Mouse (Mus musculus) liver, embryonic 16.5 days (tissue): ENCODE data around the gene Lemd2. TPM values are rescaled to one million over a fixed set of nuclear protein-coding genes. Genes with fewer than 3 reads are reported as not detected.
A peak's percentile ranks its signal among the peaks of the same experiment; 100 is the strongest.

Source experiments
- ATAC-seq: fragments of 200-750 bp; cut with Nextera tagmentation; 2 replicates; pipeline ENCODE4 v1.8.0; 2017; ENCODE audit warnings: low read depth, mild to moderate bottlenecking, moderate number of reproducible peaks, moderate library complexity
- H3K27ac ChIP-seq: fragments of 300-500 bp; sonication (generic); 2 replicates; pipeline ENCODE4 v1.5.1; 2014; ENCODE audit warnings: mild to moderate bottlenecking, low read length
- H3K27me3 ChIP-seq: fragments of 300-500 bp; sonication (generic); 2 replicates; pipeline ENCODE4 v1.6.1; 2014; ENCODE audit warnings: low read depth, low read length, mixed read lengths; ENCODE audit not compliant: control insufficient read depth, insufficient read depth
- H3K36me3 ChIP-seq: fragments of 300-500 bp; sonication (generic); 2 replicates; pipeline ENCODE4 v1.6.1; 2014; ENCODE audit warnings: mild to moderate bottlenecking; ENCODE audit not compliant: control insufficient read depth, insufficient read depth
- H3K4me1 ChIP-seq: fragments of 300-500 bp; sonication (generic); 2 replicates; pipeline ENCODE4 v1.6.1; 2014; ENCODE audit warnings: low read depth, low read length, mixed read lengths; ENCODE audit not compliant: control insufficient read depth
- H3K4me2 ChIP-seq: fragments of 300-500 bp; sonication (generic); 2 replicates; pipeline ENCODE4 v1.6.1; 2014; ENCODE audit warnings: low read depth, low read length, mixed read lengths
- H3K4me3 ChIP-seq: fragments of 300-500 bp; sonication (generic); 2 replicates; pipeline ENCODE4 v1.5.1; 2014; ENCODE audit warnings: low read depth, mild to moderate bottlenecking, low read length
- H3K9ac ChIP-seq: fragments of 300-500 bp; sonication (generic); 2 replicates; pipeline ENCODE4 v1.6.1; 2014; ENCODE audit warnings: low read depth, low read length
- H3K9me3 ChIP-seq: fragments of 300-500 bp; sonication (generic); replicated peaks from 2 replicates; pipeline ENCODE4 v1.6.1; 2016; ENCODE audit warnings: low read length; ENCODE audit not compliant: control insufficient read depth
- WGBS: fragments of 180-500 bp; shearing (Covaris S2); extraction: QIAGEN DNeasy Blood & Tissue Kit; methylation state at CpG from one replicate; pipeline ENCODE4 v1.1.7; 2014; ENCODE audit not compliant: insufficient replicate concordance; 5-methylcytosine and 5-hydroxymethylcytosine counted together
- polyA plus RNA-seq: library from polyadenylated mRNA; unstranded; fragments of >200 nt; fragmentation: Nextera tagmentation; extraction: Ambion mirVana; gene quantifications from 2 replicates; pipeline ENCODE4 v1.2.1, GENCODE M21; 2015

Lemd2 gene
- polyA plus RNA-seq, 1 experiment from 2014 or later: 2.2 TPM

- Histone ChIP-seq H3K9ac (no peak overlapping the region), H3K4me3 (no peak overlapping the region), H3K27ac (no peak overlapping the region), H3K27me3 (no peaks in the 10 kb centered on the region), H3K4me1 (peaks cover 13% of the 10 kb centered on the region), H3K36me3 (no peaks in the 10 kb centered on the region), H3K9me3 (no peaks in the 10 kb centered on the region), H3K4me2 (no peak overlapping the region)
- peak; percentile 73 for ATAC-seq
- WGBS: 55% methylated on average over 12 of the region's 12 CpGs
Measured at GRCm38 (mm10) chr17:27183667-27184292, 20.5 kb downstream of the Lemd2 start.

- 78% methylated on average over 5 of the region's 5 CpGs for WGBS
- peaks cover 13% of the 10 kb centered on the region for H3K4me1 ChIP-seq
- no peak for ATAC-seq
- H3K27ac ChIP-seq: no peak overlapping the region
- H3K4me3 ChIP-seq: no peak overlapping the region
- H3K9me3 ChIP-seq: no peaks in the 10 kb centered on the region
- no peak overlapping the region for H3K4me2 ChIP-seq
- no peaks in the 10 kb centered on the region for H3K27me3 ChIP-seq
- H3K9ac ChIP-seq: no peak overlapping the region
- H3K36me3 ChIP-seq: no peaks in the 10 kb centered on the region
Measured at GRCm38 (mm10) chr17:27182401-27182800, 21.9 kb downstream of the Lemd2 start.

- Histone ChIP-seq H3K36me3 (no peaks in the 10 kb centered on the region), H3K4me3 (no peak overlapping the region), H3K4me2 (no peak overlapping the region), H3K4me1 (peaks cover 13% of the 10 kb centered on the region), H3K27me3 (no peaks in the 10 kb centered on the region), H3K9ac (no peak overlapping the region), H3K27ac (no peak overlapping the region), H3K9me3 (no peaks in the 10 kb centered on the region)
- no peak for ATAC-seq
- 38% methylated on average over 3 of the region's 3 CpGs for WGBS
Measured at GRCm38 (mm10) chr17:27181666-27182065, 22.6 kb downstream of the Lemd2 start.

GRCm38 (mm10) chr17:27179681-27180280, 24.5 kb downstream of the Lemd2 start:
- no peak overlapping the region for H3K4me2 ChIP-seq
- no peaks in the 10 kb centered on the region for H3K27me3 ChIP-seq
- H3K9ac ChIP-seq: no peak overlapping the region
- WGBS: 51% methylated on average over 12 of the region's 12 CpGs
- no peak overlapping the region for H3K27ac ChIP-seq
- peaks cover 13% of the 10 kb centered on the region for H3K4me1 ChIP-seq
- no peaks in the 10 kb centered on the region for H3K9me3 ChIP-seq
- no peak overlapping the region for H3K4me3 ChIP-seq
- no peaks in the 10 kb centered on the region for H3K36me3 ChIP-seq
- ATAC-seq: no peak

- H3K9ac ChIP-seq: no peak overlapping the region
- ATAC-seq: 0 out of 2 replicates have a peak, but pooled peaks have one; percentile 37
- H3K27me3 ChIP-seq: no peaks in the 10 kb centered on the region
- H3K4me2 ChIP-seq: no peak overlapping the region
- H3K36me3 ChIP-seq: no peaks in the 10 kb centered on the region
- H3K9me3 ChIP-seq: no peaks in the 10 kb centered on the region
- WGBS: 73% methylated on average over 17 of the region's 17 CpGs
- no peak overlapping the region for H3K4me3 ChIP-seq
- H3K4me1 ChIP-seq: peaks cover 9% of the 10 kb centered on the region
- no peak overlapping the region for H3K27ac ChIP-seq
Measured at GRCm38 (mm10) chr17:27178427-27179177, 25.7 kb downstream of the Lemd2 start.

GRCm38 (mm10) chr17:27178019-27178418, 26.2 kb downstream of the Lemd2 start:
- WGBS: 78% methylated on average over 9 of the region's 9 CpGs
- no peak overlapping the region for H3K9ac ChIP-seq
- no peaks in the 10 kb centered on the region for H3K36me3 ChIP-seq
- H3K4me3 ChIP-seq: no peak overlapping the region
- no peaks in the 10 kb centered on the region for H3K27me3 ChIP-seq
- ATAC-seq: no peak
- H3K27ac ChIP-seq: no peak overlapping the region
- H3K9me3 ChIP-seq: no peaks in the 10 kb centered on the region
- H3K4me1 ChIP-seq: peaks cover 6% of the 10 kb centered on the region
- no peak overlapping the region for H3K4me2 ChIP-seq

- ATAC-seq: no peak
- Histone ChIP-seq H3K27ac (no peak overlapping the region), H3K9ac (no peak overlapping the region), H3K4me1 (no peaks in the 10 kb centered on the region; the same call in 1 of the 2 replicates), H3K27me3 (no peaks in the 10 kb centered on the region), H3K36me3 (no peaks in the 10 kb centered on the region), H3K4me3 (no peak overlapping the region), H3K9me3 (no peaks in the 10 kb centered on the region), H3K4me2 (no peak overlapping the region)
- 79% methylated on average over 4 of the region's 4 CpGs for WGBS
Measured at GRCm38 (mm10) chr17:27176754-27177153, 27.5 kb downstream of the Lemd2 start.

GRCm38 (mm10) chr17:27176287-27176686, 28.0 kb downstream of the Lemd2 start:
- no peaks in the 10 kb centered on the region for H3K27me3 ChIP-seq
- H3K27ac ChIP-seq: no peak overlapping the region
- WGBS: 61% methylated on average over 3 of the region's 3 CpGs
- no peak for ATAC-seq
- H3K4me1 ChIP-seq: no peaks in the 10 kb centered on the region; the same call in 1 of the 2 replicates
- no peak overlapping the region for H3K4me3 ChIP-seq
- no peak overlapping the region for H3K9ac ChIP-seq
- H3K9me3 ChIP-seq: no peaks in the 10 kb centered on the region
- no peaks in the 10 kb centered on the region for H3K36me3 ChIP-seq
- no peak overlapping the region for H3K4me2 ChIP-seq
